Mouse (Mus musculus) thymus, postnatal 14 days (tissue): ENCODE measurements around the gene Mep1a.
A peak's percentile ranks its signal among the peaks of the same experiment; 100 is the strongest.

Experiments
- DNase-seq: peaks from one replicate; pipeline ENCODE4 v3.0.0; 2021

Mep1a gene

DNA sequence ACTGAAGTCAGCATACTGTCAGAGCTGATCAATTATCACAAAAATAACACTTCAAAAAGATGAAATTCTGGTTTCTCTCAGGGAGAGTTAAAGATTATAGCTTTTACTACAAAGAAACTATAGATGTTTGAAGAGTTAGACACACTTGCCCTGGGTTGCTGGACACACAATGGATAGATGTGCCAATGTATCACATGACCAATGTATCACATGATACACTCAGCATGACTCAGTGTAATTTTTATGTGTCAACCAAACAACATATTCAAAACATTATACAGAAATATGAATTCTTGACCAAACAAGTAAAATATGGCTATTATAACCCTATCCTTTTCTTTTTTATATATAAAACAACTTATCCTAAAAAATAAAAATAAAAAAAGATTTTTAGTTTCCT is 25.0 kb downstream of the Mep1a start:
- no peak for DNase-seq

DNA sequence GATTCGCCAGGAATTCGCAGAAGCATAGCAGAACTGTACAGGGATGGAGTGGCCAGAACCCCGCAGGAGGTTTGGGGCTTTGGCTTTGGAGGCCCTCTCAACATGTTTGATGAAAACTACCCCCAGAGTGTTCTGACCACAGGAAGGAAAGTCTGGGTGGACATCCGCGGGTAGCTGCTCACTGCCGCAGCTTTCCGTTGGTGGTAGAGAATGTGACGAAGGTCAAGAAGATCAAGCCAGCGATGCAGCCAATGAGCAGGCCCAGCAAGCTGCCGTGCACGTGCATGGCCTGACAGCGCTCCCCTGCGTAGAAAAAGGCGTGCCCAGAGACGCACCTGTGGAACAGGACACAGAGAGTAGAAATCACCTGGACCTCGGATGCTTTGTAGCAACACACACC is 27.8 kb downstream of the Mep1a start:
- DNase-seq: no peak

DNA sequence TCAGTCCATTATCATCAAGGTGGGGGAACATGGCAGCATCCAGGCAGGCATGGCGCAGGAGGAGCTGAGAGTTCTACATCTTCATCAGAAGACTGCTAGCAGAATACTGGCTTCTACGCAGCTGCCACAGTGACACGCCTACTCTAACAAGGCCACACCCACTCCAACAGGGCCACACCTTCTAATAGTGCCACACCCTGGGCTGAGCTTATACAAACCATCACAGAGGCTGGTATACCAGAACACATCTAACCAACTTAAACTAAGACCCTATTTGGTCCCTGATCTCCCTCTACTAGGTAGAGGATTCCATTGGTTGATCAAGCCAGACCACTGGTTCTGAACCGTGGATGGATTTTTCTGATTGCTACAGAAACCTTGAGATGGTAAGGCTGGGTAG is 30.1 kb downstream of the Mep1a start:
- DNase-seq: no peak

DNA sequence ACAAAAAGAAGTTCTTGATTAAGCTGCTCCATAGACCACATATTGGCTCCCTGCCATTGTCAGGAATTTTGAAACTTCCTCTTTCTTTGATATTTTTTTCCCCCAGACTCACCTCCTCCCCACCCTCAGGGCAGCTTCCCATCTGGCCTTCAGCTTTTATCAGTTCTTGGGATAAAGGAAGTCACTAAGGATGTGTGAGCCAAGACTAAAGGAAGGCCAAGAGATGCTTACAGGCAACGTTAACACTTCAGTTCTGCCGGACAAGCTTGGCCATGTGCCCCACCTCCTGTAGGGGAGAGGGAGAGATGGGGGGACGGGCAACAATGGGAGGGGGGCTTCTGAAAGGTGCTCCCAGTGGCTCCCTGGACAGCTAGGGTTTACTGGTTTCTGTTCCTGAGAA is 32.6 kb downstream of the Mep1a start:
- no peak for DNase-seq

DNA sequence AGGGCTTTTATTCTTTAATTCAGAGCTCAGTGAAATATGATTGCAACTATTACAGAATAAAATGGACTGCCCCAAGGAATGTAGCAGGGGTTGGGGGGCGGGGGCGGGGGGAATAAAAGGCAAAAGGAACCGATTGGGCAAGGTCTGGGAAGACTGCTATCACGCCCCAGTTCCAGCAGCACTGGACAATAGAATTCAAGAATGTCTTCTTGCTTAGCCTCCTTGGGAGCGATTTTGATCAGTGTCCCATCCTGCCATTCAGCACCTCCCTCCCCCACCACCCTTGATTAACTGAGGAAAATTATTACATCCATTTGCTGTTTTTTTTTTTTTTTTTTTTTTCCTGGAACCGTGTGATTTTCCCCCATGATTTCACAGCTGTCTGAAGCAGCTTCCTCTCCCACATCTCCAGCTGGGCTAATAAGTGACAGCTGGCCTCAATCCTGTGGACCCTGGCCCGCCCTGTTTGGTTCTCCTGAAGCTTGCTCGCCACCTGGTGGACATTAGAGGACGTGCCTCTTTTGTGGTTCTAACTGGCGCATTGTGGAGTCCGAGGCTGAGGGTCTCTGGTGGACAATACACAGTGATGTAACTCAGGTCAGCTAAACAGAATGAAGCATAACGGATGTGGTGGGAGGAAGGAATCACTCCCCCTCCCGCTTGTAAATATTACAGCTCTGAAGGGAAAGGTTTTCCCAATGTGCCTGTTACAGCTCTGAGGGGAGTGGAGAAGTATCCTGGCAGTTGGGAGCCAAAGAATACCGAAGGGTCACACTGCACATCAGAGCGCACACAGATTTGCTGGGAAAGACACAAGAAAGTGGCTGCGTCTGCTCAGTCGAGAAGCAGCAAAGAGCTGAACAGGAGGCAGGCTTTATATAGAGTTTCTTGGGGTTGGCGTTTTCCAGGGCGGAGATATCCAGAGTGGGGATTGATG is 42.1 kb downstream of the Mep1a start:
- peak; percentile 72 for DNase-seq

DNA sequence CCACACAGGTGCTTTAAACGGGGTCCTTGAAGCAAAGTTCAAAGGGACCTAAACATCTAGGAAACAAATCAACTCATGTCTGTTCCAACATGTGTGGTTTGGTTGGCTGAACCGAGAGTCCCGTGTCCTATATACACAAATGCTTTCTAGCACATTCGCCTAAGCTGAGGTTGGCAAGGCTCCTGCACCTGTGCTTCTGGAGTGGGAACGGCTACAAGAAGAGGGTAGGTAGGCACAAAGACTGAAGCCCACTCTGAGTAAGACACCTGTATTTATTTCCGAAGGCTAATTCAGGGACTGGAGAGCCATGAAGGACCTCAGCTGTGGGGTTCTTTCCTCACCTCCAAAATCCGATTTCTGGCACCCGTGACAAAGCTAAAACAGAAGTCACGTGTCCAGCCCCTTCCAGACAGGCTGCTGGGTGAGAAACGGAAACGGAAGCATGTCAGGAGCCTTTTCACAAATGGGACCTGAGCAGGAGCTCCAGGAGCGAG is 42.8 kb downstream of the Mep1a start:
- no peak for DNase-seq

DNA sequence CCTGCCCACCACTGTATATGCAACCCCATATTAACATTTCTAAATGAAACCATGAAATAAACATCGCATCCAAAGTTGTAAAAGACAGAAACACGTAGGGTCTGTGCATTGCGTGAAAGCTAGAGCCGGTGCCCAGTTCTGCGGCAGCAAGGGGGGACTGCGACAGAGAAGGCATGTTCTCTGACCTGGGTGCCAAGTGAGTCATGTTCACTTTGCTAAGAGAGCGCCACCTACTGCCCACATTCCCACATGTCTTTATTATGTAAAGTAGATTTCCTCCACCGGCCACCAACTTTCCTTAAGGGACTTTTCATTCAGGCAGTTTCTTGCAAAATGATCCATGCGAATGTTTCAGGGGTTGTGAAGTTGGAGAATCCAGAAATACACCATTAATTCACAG is 44.0 kb downstream of the Mep1a start:
- peak; percentile 75 for DNase-seq

DNA sequence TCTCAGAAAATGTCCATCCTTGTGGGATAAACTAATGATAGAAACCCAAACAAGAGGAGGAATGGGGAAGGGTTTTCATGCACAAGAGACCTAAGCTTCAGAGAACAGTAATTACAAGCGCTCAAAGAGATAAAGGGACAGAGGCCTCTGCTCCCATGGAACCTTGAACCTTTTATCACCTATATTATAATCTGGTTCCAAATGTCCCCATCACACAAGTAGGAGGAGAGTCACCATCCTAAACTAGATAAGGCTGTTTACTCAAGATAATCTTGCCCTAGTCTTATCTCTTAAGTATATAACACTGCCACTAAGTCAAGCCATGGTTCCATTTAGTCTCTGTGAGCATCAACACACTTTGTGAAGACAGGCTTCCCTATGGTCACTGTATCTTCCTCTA is 51.4 kb downstream of the Mep1a start:
- no peak for DNase-seq

DNA sequence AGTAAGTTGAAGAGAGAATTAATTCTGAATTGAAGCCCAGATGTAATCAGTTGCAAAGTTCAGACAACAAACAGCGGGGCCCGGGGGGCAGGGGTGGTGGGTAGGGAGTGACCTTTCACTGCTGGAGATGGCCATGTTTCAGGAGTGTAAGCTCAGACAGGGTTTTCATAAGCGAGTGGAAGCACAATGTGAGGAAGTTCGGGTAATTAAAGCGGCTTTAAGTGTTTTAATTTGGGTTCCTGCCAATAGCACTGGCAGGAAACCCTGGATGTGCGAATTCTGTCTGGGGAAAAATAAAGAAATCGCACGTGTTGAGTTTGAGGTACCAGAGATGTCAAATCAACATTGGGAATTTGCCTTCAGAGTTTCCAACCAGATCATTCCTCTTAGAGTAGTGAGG is 68.1 kb downstream of the Mep1a start:
- no peak for DNase-seq

DNA sequence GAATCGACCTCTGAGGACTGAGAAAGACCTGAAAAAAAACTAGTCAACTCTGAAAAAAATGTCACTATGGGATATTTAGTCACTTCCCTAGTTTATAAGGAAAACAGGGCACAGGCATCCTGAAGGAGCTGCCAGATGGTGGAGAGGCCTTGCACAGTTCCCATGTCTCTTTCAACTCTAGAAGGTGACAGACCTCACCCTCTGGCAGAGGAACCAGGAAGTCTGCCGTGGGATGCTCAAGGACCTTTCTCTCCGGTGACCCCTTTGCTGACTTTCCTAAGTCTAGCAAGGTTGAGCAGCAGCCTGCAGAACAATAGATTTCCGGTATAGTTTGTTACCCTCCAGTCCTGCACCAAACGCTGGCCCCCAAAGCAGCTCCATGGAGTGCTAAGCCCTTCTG is 70.9 kb downstream of the Mep1a start:
- DNase-seq: no peak
